In the genomic region with DNA sequence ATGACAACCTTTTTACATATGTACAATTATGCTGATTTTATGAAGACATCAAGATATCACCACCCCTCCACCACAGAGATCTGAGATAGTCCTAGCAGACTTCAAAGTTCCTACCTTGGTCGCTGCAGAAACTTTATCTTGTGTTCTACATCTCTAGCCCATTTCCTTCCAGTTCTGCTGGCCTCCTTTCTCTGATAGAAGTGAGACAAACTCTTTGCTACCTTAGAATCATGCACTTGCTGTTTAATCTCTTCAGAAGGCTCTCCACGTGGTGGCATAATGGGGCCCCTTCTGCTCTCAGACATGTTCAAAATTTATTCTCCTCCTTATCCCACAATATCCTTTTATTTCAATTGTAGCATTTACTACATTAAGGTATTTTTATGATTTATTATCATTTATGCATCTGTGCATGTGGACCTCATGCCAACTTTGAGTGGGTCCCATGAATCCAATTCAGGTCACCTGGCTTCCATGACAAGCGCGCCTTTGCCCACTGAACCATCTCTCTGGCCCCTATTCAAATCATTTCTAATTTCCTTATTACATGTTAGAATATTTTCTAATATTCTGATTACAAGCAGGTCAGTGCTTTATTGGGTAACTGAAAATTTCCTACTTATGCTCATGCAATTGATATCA, we compare ENCODE assay signal across 1 mouse cellular context.
TF ChIP-seq lines count a peak whose summit lies in the region.

No protein-coding gene starts in this region.

TF ChIP-seq in MEL, 35 proteins besides CTCF, POLR2A, EP300 and RAD21 (continued from another document):
- TF ChIP-seq ELF1 (IDR thresholded peaks at IDR 0.05; ENCODE audit: low read depth, low read length) (no peak), USF1 (IDR thresholded peaks at IDR 0.05; ENCODE audit: low read depth, low read length) (peak; percentile 54; the same call in 1 of the 2 replicates), TAL1 (IDR thresholded peaks at IDR 0.05; ENCODE audit: low read length) (no peak)
